Mouse (Mus musculus) cerebellum, postnatal 10 days (tissue): Measurements from ENCODE around the gene AW822073.
A peak's percentile ranks its signal among the peaks of the same experiment; 100 is the strongest.
"Not testable (repeated sequence)": the region's sequence is repeated elsewhere in the genome, so short reads cannot be mapped to it uniquely, and the experiment has no call there.

Experiments
- DNase-seq, 2 experiments: peaks; one replicate each; pipeline ENCODE4 v3.0.0; 2021; ENCODE audit warnings: mixed read lengths in 2 of 2

The AW822073 gene

DNA sequence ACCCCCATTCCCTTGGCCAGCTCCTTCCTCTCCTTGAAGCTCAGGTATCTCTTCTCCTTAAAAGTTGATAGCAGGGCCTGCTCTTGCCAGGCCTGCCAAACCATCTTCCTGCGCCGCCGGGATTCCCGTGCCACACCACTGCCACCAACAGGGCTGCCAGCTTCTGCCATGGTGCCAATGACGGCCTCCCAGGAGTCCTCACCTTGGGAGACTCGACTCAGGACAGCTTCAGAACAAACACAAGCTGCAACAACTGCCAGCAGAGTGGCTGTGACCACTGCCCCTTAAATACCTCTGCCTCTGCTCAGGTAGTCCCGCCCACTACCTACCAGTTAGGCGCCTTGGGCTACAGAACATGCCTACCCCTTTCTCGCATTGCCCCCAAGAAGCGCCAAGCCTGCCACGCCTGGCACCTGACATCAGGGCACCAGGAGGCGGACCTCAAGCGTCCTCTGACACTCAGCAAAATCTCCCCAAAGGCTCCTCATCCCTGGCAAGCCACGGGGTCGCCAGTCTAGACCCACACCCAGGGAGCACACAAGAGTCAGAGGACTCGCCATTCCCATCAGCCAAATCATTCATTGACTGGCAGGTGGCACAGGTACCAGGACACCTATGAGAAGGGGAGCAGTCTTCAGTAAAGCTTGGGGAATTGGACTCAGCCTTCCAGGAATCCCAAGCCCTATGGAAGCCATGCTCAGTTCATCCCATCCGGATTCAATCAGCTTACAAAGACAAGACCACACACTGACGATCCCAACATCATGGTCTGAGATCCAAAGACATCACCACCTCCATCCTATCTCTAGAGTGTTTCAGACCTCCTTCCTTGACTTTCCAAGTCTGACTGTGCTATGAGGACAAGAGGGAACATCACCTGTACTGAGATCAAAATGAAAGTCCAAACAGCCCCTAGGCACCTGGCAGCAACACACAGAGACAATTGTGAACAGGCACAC lies at the start of gene AW822073:
TSS of gene AW822073 (minus strand) at position 104 of the 959 bp plus-strand sequence.
- DNase-seq: peak in 1 of 2 experiments; percentile 51

GRCm38 (mm10) chr10:58258466-58258865 lies 33.7 kb upstream of the AW822073 start:
- peak; percentile 6 to 18 for DNase-seq

DNA sequence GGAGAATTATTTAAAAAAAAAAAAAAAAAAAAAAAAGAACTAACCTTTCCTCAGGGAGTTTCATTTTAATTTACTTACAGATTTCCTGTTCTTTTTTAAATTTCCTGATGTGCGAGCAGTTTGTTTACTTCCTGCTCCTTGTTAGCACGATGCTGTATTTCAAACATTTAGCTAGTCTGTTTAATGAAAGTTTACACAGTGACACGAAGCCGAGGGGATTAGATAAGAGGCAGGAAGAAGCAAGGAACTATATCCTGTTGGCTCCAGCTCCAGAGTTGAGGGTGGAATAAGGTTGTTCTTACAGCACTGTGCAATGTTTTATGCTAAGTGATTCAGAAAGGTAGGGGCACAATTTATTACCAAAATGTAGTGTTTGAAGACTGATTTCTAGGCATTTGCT lies 31.2 kb upstream of the AW822073 start:
- DNase-seq: peak in 1 of 2 experiments; percentile 11

GRCm38 (mm10) chr10:58255213-58255892 lies 30.6 kb upstream of the AW822073 start, which contains the start of gene Gcc2:
TSS of gene Gcc2 (plus strand) at chr10:58255497.
- DNase-seq: peak; percentile 96 to 97

DNA sequence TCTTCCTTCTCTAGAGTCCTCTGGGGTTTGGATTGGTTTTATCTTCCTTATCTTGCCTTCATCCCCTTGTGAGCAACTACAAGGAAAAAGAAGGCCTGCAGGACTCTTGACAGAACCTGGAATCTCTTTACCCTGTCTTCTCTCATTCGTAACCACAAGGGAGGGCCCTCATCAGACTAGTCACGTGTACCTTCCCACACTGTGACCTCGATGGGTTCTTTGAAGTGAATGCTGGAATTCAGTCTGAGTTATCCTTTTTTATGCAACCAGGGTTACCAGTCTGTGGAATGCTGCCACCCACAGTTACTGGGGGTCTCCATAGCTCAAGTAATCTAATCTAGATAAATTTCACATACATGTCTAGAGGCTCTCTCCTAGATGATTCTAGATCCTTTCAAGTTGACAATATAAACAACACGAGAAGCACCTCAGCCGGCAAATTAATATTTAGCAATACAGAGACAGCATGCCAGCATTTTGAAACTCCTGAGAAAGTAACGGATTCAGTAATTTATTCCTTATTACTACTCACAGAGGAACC lies 30.0 kb upstream of the AW822073 start:
- peak; percentile 22 to 39 for DNase-seq

GRCm38 (mm10) chr10:58249535-58249934 lies 24.8 kb upstream of the AW822073 start:
- no peak for DNase-seq

DNA sequence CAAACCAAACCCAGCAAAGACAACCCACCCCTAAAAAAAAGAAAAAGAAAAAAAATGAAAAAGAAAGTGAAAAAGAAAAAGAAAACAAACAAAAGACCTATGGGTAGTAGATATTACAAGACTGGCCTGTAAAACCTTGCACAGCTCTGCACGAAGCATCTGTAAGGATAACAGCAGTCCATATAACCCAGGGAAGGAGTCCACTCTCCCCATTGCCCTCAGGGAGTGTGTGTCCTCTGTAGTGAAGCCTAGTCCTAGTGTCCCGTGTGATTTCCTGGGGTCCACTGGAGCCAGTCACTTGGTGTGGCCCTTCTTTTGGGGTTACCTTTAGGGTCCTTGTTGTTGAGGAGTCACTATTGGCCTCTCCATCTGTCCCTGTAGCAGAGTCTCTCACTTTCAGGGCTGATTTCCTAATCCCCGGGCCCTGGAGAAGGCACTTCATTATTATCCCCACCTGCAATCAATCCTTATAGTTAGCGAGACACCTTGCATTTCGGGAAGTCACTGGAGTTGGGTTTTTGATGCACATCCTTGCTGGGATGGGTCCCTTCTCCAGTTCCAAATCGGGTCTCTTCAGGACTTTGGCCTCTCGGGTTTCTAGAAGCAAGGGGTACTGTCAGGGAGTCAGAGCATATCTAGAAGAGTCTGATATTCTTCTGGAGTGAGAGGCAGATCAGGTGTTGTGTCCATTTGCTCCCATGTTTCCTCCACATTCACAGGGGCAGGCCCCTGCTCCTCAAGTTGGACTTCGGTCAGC lies 14.4 kb upstream of the AW822073 start:
- DNase-seq: peak; percentile 30 to 52

DNA sequence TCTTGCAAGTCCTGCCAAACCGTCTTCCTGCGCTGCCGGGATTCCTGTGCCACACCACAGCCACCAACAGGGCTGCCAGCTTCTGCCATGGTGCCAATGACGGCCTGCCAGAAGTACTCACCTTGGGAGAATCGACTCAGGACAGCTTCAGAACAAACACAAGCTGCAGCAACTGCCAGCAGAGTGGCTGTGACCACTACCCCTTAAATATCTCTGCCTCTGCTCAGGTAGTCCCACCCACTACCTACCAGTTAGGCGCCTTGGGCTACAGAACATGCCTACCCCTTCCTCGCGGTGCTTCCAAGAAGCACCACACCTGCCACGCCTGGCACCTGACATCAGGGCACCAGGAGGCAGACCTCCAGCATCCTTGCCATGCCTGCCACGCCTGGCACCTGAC lies 11.9 kb upstream of the AW822073 start, which contains the start of gene Gm4981:
TSS of gene Gm4981 (minus strand) at position 89 of the 400 bp plus-strand sequence.
- no peak for DNase-seq

DNA sequence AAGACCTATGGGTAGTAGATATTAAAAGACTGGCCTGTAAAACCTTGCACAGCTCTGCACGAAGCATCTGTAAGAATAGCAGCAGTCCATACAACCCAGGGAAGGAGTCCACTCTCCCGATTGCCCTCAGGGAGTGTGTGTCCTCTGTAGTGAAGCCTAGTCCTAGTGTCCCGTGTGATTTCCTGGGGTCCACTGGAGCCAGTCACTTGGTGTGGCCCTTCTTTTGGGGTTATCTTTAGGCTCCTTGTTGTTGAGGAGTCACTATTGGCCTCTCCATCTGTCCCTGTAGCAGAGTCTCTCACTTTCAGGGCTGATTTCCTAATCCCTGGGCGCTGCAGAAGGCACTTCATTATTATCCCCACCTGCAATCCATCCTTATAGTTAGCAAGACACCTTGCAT lies 10.3 kb upstream of the AW822073 start:
- not testable (repeated sequence) for DNase-seq

- not testable (repeated sequence) for DNase-seq
Observed at GRCm38 (mm10) chr10:58233740-58234121, 9.0 kb upstream of the AW822073 start.

DNA sequence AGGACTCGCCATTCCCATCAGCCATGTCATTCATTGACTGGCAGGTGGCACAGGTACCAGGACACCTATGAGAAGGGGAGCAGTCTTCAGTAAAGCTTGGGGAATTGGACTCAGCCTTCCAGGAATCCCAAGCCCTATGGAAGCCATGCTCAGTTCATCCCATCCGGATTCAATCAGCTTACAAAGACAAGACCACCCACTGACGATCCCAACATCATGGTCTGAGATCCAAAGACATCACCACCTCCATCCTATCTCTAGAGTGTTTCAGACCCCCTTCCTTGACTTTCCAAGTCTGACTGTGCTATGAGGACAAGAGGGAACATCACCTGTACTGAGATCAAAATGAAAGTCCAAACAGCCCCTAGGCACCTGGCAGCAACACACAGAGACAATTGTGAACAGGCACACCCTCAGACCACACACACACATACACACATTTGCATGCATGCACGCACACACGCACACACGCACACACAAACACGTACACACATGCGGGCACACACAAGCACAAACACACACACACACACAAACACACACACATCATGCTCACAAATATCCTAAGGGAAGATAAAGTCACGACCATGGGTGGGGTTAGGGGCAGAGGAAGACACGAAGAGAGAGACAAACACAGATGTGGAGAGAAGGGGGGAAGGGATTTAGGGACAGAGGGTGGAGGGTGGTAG lies 8.5 kb upstream of the AW822073 start:
- DNase-seq: peak in 1 of 2 experiments; percentile 18

GRCm38 (mm10) chr10:58232641-58232969 lies 7.9 kb upstream of the AW822073 start, which contains the start of gene Duxf3:
TSS of gene Duxf3 (minus strand) at chr10:58232675.
- not testable (repeated sequence) for DNase-seq

DNA sequence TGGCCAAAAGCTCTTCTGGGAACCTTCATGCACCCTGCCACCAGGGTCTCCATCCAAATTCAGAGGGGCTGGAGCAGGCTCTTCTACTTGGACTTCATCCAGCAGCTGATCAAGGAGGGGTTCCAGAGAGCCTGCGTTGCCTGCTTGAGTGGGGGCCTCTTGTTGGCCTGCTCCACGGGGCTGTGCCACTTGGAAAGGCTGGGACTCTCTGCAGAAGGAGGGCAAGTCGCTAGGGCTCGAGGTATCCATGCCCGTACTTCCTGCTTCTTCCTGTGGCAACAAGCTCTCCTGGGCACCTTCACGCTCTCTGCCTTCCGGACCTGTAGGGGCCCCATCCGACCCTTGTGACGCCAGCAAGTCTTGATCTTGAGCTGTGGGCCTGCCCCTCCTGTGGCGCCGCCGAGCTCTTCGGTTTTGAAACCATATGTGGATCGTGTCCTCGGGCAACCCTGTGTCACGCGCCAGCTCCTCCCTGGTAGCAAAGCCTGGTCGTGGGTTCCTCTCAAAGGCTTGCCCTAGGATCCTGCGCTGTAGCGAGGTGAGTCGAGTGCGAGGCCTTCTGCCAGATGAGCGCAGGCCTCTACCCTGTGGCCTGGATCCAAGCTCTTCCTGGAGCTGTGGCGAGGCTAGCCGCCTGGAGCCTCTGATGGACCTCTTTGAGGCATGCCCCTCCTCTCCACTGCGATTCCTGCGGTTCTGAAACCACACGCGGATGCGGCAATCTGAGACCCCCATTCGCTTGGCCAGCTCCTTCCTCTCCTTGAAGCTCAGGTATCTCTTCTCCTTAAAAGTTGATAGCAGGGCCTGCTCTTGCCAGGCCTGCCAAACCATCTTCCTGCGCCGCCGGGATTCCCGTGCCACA lies 7.3 kb upstream of the AW822073 start:
- DNase-seq: peak; percentile 66 to 67

DNA sequence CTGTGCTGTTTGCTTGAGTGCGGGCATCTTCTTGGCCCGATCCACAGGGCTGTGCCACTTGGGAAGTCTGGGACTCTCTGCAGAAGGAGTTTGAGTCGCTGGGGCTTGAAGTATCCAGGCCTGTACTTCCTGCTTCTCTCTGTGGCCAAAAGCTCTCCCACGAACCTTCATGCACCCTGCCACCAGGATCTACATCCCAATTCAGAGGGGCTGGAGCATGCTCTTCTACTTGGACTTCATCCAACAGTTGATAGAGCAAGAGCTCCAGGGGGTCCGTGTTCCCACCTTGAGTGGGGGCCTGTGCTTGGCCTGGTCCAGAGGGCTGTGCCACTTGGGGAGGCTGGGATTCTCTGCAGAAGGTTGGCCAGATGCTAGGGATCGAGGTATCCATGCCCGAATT lies 6.4 kb upstream of the AW822073 start:
- peak in 1 of 2 experiments; percentile 34 for DNase-seq

DNA sequence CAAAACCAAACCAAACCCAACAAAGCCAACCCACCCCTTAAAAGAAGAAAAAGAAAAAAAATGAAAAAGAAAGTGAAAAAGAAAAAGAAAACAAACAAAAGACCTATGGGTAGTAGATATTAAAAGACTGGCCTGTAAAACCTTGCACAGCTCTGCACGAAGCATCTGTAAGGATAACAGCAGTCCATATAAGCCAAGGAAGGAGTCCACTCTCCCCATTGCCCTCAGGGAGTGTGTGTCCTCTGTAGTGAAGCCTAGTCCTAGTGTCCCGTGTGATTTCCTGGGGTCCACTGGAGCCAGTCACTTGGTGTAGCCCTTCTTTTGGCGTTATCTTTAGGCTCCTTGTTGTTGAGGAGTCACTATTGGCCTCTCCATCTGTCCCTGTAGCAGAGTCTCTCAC lies 5.3 kb upstream of the AW822073 start:
- not testable (repeated sequence) for DNase-seq

- not testable (repeated sequence) for DNase-seq
Observed at GRCm38 (mm10) chr10:58227798-58228197, 3.1 kb upstream of the AW822073 start.

GRCm38 (mm10) chr10:58226357-58226756 lies 1.6 kb upstream of the AW822073 start:
- DNase-seq: not testable (repeated sequence)

- DNase-seq: peak; percentile 56 to 62
Observed at GRCm38 (mm10) chr10:58223972-58224805, 541 bp downstream of the AW822073 start.

GRCm38 (mm10) chr10:58223161-58223560 lies 1.6 kb downstream of the AW822073 start:
- DNase-seq: not testable (repeated sequence)

- DNase-seq: not testable (repeated sequence)
Observed at GRCm38 (mm10) chr10:58221571-58221970, 3.2 kb downstream of the AW822073 start.
